ENCODE assay signal across 8 mouse cellular contexts in genomic region chr7:118597201-118597600, GRCm38 (mm10). TPM values are rescaled to one million over a fixed set of nuclear protein-coding genes. Genes with fewer than 3 reads are reported as not detected.
DNase-seq lines count a peak whose midpoint lies in the region; ATAC-seq and TF ChIP-seq lines count a peak whose summit lies in the region.

Tmc5 (plus strand) TSS chr7:118597297.

- H3K4me3 ChIP-seq in kidney, postnatal 0 days (replicated peaks; ENCODE audit: low read depth, low read length) = peak within 1 kb of the TSS; percentile 11; the same call in 1 of the 2 replicates
- H3K4me3 ChIP-seq in forebrain, embryonic 13.5 days = peak within 1 kb of the TSS; percentile 26
- peak within 1 kb of the TSS; percentile 6; the same call in 1 of the 2 replicates for H3K4me3 ChIP-seq in limb, embryonic 15.5 days
- 0 out of 2 replicates have a peak within 1 kb of the TSS, but pooled peaks have one; percentile 8 for H3K4me3 ChIP-seq in stomach, postnatal 0 days (ENCODE audit: low read depth, low read length)

- peak within 1 kb of the TSS; percentile 53 for H3K4me2 ChIP-seq in kidney, postnatal 0 days (ENCODE audit: low read length)
- peak within 1 kb of the TSS; percentile 60 for H3K4me2 ChIP-seq in forebrain, embryonic 13.5 days
- peak within 1 kb of the TSS; percentile 27; the same call in 1 of the 2 replicates for H3K4me2 ChIP-seq in limb, embryonic 15.5 days
- peak within 1 kb of the TSS; percentile 35 for H3K4me2 ChIP-seq in stomach, postnatal 0 days (replicated peaks; ENCODE audit: low read depth)

- no peak for TF ChIP-seq EP300 in stomach, postnatal 0 days (optimal IDR thresholded peaks at IDR 0.05)

- ATAC-seq in kidney, postnatal 0 days (replicated peaks; ENCODE audit: low FRiP score, low read depth) = no peak
- no peak for ATAC-seq in forebrain, embryonic 13.5 days
- ATAC-seq in limb, embryonic 15.5 days (ENCODE audit: insufficient number of reproducible peaks, low FRiP score, low TSS enrichment, low read depth) = no peak
- ATAC-seq in stomach, postnatal 0 days (ENCODE audit: low FRiP score, low TSS enrichment) = peak; percentile 7; the same call in 1 of the 2 replicates
- no peak for ATAC-seq in erythroid progenitor cell, adult 5-6 weeks (replicated peaks; ENCODE audit: low FRiP score, poor library complexity, severe bottlenecking)

- H3K27me3 ChIP-seq in kidney, postnatal 0 days (ENCODE audit: insufficient read depth, low read length) = no peaks in the 10 kb centered on the region
- H3K27me3 ChIP-seq in forebrain, embryonic 13.5 days = peaks cover 10% of the 10 kb centered on the region
- H3K27me3 ChIP-seq in limb, embryonic 15.5 days = peaks cover 28% of the 10 kb centered on the region
- 0 out of 2 replicates have a peak, but pooled peaks cover 2% of the 10 kb centered on the region for H3K27me3 ChIP-seq in stomach, postnatal 0 days (ENCODE audit: control insufficient read depth, insufficient read depth, low read length)

- H3K27ac ChIP-seq in kidney, postnatal 0 days = no peak within 1 kb of the TSS
- H3K27ac ChIP-seq in forebrain, embryonic 13.5 days = no peak within 1 kb of the TSS
- no peak within 1 kb of the TSS for H3K27ac ChIP-seq in limb, embryonic 15.5 days
- H3K27ac ChIP-seq in stomach, postnatal 0 days (replicated peaks) = no peak within 1 kb of the TSS

- H3K9ac ChIP-seq in kidney, postnatal 0 days (ENCODE audit: low read depth, low read length) = no peak within 1 kb of the TSS
- peak within 1 kb of the TSS; percentile 54 for H3K9ac ChIP-seq in forebrain, embryonic 13.5 days
- no peak within 1 kb of the TSS for H3K9ac ChIP-seq in limb, embryonic 15.5 days
- H3K9ac ChIP-seq in stomach, postnatal 0 days (ENCODE audit: low read length) = no peak within 1 kb of the TSS

- WGBS in kidney, postnatal 0 days = 5% methylated on average over 23 of the region's 23 CpGs
- WGBS in forebrain, embryonic 13.5 days = 3% methylated on average over 23 of the region's 23 CpGs
- WGBS in limb, embryonic 15.5 days = 6% methylated on average over 23 of the region's 23 CpGs
- 7% methylated on average over 23 of the region's 23 CpGs for WGBS in stomach, postnatal 0 days

- H3K36me3 ChIP-seq in kidney, postnatal 0 days (ENCODE audit: insufficient read depth, low read length) = no peaks in the 10 kb centered on the region
- H3K36me3 ChIP-seq in forebrain, embryonic 13.5 days (ENCODE audit: poor library complexity, severe bottlenecking) = no peaks in the 10 kb centered on the region
- no peaks in the 10 kb centered on the region for H3K36me3 ChIP-seq in limb, embryonic 15.5 days
- no peaks in the 10 kb centered on the region for H3K36me3 ChIP-seq in stomach, postnatal 0 days (ENCODE audit: control insufficient read depth, insufficient read depth, low read length)

- H3K9me3 ChIP-seq in kidney, postnatal 0 days (replicated peaks; ENCODE audit: low read length) = no peaks in the 10 kb centered on the region
- no peaks in the 10 kb centered on the region for H3K9me3 ChIP-seq in forebrain, embryonic 13.5 days (replicated peaks)
- H3K9me3 ChIP-seq in limb, embryonic 15.5 days = no peaks in the 10 kb centered on the region
- no peaks in the 10 kb centered on the region for H3K9me3 ChIP-seq in stomach, postnatal 0 days (ENCODE audit: control insufficient read depth, low read length)

- TF ChIP-seq CTCF in kidney, postnatal 0 days (IDR thresholded peaks at IDR 0.05; ENCODE audit: low read depth) = no peak
- TF ChIP-seq CTCF in stomach, postnatal 0 days (IDR thresholded peaks at IDR 0.05; ENCODE audit: low read depth) = no peak

- peak; percentile 18 for DNase-seq in kidney, postnatal 0 days (ENCODE audit: low spot score)
- no peak for DNase-seq in kidney, postnatal 14 days
- no peak for DNase-seq in stomach, postnatal 0 days (ENCODE audit: low spot score)
- no peak for DNase-seq in frontal cortex, adult 2 months (ENCODE audit: extremely low spot score in 1 of 2, low spot score in 1 of 2)
- DNase-seq in right cerebral cortex, postnatal 14 days = no peak

- peaks cover 7% of the 10 kb centered on the region; the same call in 1 of the 2 replicates for H3K4me1 ChIP-seq in kidney, postnatal 0 days (replicated peaks; ENCODE audit: insufficient read depth, low read length)
- peaks cover 49% of the 10 kb centered on the region for H3K4me1 ChIP-seq in forebrain, embryonic 13.5 days
- H3K4me1 ChIP-seq in limb, embryonic 15.5 days = peaks cover 41% of the 10 kb centered on the region
- H3K4me1 ChIP-seq in stomach, postnatal 0 days (replicated peaks; ENCODE audit: control insufficient read depth, insufficient read depth) = peaks cover 2% of the 10 kb centered on the region

RNA-seq across cellular contexts. Expression of gene Tmc5, which starts in this region (rescaled TPM):
- 0.91 and 1.3 TPM in 2 replicates for polyA plus RNA-seq in kidney, postnatal 0 days (2015; fragmentation: Nextera tagmentation; extraction: Ambion mirVana)
- polyA plus RNA-seq in forebrain, embryonic 13.5 days (2015; fragmentation: Nextera tagmentation; extraction: Ambion mirVana) = 0.28 and 0.37 TPM in 2 replicates
- 0.24 and 0.56 TPM in 2 replicates for polyA plus RNA-seq in limb, embryonic 15.5 days (2015; fragmentation: Nextera tagmentation; extraction: Ambion mirVana)
- 7.9 and 8.5 TPM in 2 replicates for polyA plus RNA-seq in stomach, postnatal 0 days (2015; fragmentation: Nextera tagmentation; extraction: Ambion mirVana)
- polyA plus RNA-seq in frontal cortex, adult 2 months (2012; rRNA removed) = 0.10 and 0.13 TPM in 2 replicates
- not detected in 2 replicates for total RNA-seq in erythroid progenitor cell, adult 5-6 weeks (2015; ENCODE audit: low replicate concordance)
- not detected in 2 replicates for total RNA-seq in erythroid progenitor cell, adult 5-6 weeks (2017; ENCODE audit: low replicate concordance)
